Mouse (Mus musculus) Patski (cell line): Measurements from ENCODE around the gene Drd5. TPM values are rescaled to one million over a fixed set of nuclear protein-coding genes. Genes with fewer than 3 reads are reported as not detected.

ENCODE experiments used
- ATAC-seq: fragments of 100-300 bp; one replicate; pipeline ENCODE4 v1.8.0; 2021
- CTCF ChIA-PET: fragments of 350-600 bp; sonication (Branson Sonifier 250); formaldehyde crosslinking; loops from one replicate; lab custom pipeline; 2022; ENCODE audit warnings: inconsistent platforms; lab: Charles Lee
- POLR2A ChIA-PET: fragments of 350-600 bp; sonication (Branson Sonifier 250); formaldehyde crosslinking; loops from one replicate; lab custom pipeline; 2022; ENCODE audit warnings: antibody characterized with exemption, inconsistent platforms; lab: Charles Lee
- DNase-seq: peaks from one replicate; pipeline ENCODE4 v3.0.0-alpha.2; 2011; ENCODE audit warnings: low read depth, low spot score
- H3K27me3 ChIP-seq: fragments of 371-371 bp; one replicate; pipeline ENCODE4 v1.5.1; 2021
- CTCF ChIP-seq: fragments of 100-300 bp; IDR thresholded peaks from one replicate; pipeline ENCODE4 v1.5.1; 2021
- in situ Hi-C: fragments of 300-500 bp; cut with MboI; formaldehyde crosslinking; loops from 3 replicates; pipeline ENCODE4 v1.11.1; 2018; ENCODE audit warnings: low pct_unique_long_range_greater_than_20kb, mixed read lengths
- polyA plus RNA-seq: library from polyadenylated mRNA; unstranded; gene quantifications from one replicate; pipeline ENCODE4 v1.2.3, GENCODE M21; 2021

Drd5 gene
- polyA plus RNA-seq, 1 experiment from 2014 or later = not detected

DNA sequence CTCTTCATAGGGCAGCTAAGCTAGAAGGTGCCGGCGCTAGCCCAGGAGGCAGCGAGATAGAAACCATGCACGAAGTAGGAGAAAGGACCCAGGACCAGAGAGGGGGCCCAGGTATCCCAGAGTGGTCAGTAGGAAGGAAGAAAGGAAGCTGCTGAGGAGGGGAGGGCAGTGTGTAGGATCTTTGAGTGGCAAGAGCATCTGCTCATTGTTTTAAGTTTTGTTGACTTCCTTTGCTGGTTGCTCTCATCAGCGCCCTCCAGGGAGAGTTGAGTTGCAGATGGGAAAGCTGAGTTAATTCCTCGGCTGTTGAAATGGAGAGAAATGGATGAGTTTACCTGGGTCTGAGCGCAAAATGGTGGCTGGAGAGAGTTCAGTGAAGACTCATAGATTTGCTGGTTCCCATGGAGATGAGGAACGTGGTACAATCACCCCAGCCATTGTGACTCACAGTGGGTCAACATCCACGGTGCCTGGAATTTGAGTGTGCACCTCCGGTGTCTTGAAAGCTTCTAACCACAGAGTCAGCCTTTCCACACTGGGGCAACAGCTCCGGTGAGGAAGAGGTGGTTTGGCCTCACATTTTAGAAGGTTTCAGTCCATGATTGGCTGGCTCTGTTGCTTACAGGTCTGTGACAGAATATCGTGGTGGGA lies 17.3 kb upstream of the Drd5 start:
- TF ChIP-seq CTCF = no peak
- no peaks in the 10 kb centered on the region for H3K27me3 ChIP-seq
- CTCF ChIA-PET = interaction anchor here (1.6 kb wide), 1 partner anchor 164 kb away, joined by 3 read pairs; no protein-coding TSS in a partner anchor
- ATAC-seq (no peak), DNase-seq (no peak)
- in situ Hi-C loops = no loop called here
- POLR2A ChIA-PET = interaction anchor here (1.5 kb wide), 1 partner anchor 168 kb away, joined by 3 read pairs; no protein-coding TSS in a partner anchor

DNA sequence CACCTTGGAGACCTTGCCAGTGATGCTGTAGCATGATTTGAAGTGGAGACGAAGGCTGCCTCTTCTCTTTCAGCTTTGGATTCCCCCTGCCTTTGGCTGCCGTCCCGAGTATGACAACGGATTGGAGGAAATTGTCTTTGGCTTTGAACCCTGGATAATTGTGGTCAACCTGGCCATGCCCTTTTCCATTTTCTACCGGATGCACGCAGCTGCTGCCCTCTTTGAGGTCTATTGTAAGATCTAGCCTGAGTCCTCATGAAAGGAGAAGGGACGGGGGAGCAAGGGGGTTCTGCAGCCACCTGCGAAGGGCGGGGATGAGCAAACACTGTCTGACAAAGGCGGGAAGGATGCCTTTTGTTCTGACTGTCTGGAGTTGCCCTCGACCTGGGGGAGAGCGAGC lies 16.5 kb upstream of the Drd5 start:
- ChIA-PET CTCF (interaction anchor here (1.6 kb wide), 1 partner anchor 163 kb away, joined by 3 read pairs; no protein-coding TSS in a partner anchor), POLR2A (interaction anchor here (1.5 kb wide), 1 partner anchor 167 kb away, joined by 3 read pairs; no protein-coding TSS in a partner anchor)
- TF ChIP-seq CTCF = no peak
- ATAC-seq (no peak), DNase-seq (no peak)
- in situ Hi-C loops = no loop called here
- no peaks in the 10 kb centered on the region for H3K27me3 ChIP-seq

DNA sequence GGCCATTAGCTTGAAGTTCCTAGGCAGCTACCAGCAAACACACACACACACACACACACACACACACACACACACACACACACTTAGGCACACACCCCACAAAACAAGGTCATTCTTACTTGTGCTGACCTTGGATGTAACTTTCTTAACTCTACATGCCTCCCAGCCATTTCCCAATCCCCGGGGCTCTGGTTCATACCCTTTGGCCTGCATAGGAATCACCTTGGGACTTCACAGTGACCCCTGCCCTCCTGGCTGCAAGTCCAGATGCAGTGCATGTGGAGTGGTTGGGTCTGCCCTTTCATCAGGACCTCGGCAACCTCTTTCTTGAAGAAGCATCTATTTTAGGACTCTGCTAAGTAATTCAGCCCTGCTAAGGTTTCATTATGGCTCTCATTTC lies 13.9 kb upstream of the Drd5 start:
- DNase-seq (no peak), ATAC-seq (no peak)
- TF ChIP-seq CTCF = no peak
- ChIA-PET CTCF (interaction anchor here (0.9 to 4.5 kb wide), 2 partner anchors 12 to 211 kb away, joined by 3 to 19 read pairs; no protein-coding TSS in a partner anchor), POLR2A (no interaction called here)
- in situ Hi-C loops = loop anchor here (5.0 kb wide), 2 partner anchors 162 to 317 kb away; no protein-coding TSS in a partner anchor
- H3K27me3 ChIP-seq = no peaks in the 10 kb centered on the region

DNA sequence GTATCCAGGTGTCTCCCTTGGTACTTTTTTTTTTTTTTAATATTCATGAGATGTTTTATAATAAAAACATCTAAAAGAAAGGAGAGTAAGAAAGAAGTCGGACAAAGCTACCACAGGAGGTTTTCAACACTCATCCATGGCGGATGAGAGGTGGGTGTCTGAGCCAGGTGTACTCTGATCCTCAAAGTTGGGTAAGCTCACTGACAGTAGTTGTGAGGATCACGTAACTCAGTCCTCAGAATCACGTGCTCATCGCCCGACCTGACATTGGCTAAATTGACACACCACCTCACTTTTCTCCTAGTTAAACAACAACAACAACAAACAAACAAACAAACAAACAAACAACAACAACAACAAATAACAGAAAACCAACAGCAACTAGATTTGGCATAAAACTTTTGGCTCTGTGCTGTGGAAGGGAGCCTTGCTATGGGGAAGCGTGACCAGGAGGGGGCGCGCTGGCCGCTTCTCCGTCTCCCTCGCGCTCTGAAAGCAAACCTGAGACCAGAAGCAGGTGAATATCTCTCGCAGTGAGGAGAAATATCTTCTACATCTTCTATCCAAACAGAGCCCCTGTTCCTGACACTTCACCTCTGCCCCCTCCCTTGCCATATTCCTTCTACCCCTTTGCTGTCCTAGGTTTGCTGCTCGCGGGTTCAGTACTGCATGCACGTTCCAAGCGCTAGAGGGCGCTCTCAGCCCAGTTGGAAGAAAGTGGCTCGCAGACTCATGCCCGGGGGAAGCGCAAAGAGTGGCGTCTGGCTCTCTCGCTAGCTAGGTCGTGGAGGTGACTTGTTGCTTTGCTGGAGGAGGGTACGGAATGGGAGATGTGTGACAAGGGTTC lies 11.7 kb upstream of the Drd5 start:
- CTCF ChIA-PET = interaction anchor here (0.6 to 4.5 kb wide), 25 partner anchors 9 to 325 kb away, joined by 3 to 27 read pairs (median 3); partner anchors contain the start of gene Tmem128
- in situ Hi-C loops = loop anchor here (5.0 kb wide), 2 partner anchors 160 to 315 kb away; no protein-coding TSS in a partner anchor
- POLR2A ChIA-PET = no interaction called here
- DNase-seq (peak; percentile 60), ATAC-seq (peak; percentile 83)
- peak; percentile 99 for TF ChIP-seq CTCF
- peaks cover 5% of the 10 kb centered on the region for H3K27me3 ChIP-seq

DNA sequence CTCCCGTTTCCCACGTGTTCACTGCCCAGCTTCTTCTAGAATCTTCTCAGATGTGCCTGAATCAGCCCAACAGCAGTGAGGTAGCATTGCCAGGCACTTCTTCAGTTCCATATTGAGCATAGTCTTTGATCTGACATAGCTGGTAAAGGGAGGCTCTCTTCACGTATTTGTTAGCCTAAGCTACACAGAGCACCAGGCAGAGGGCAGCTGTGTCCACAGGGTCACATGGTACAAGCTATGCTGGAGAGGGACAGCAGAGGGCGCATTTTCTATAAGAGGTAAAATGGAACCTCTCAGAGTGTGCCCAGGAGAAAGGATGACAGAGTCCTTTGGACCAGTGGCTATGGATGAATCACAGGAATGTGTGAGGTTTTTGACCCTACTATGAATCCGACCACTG lies 10.3 kb upstream of the Drd5 start:
- ChIA-PET POLR2A (no interaction called here), CTCF (interaction anchor here (0.7 to 4.5 kb wide), 18 partner anchors 17 to 324 kb away, joined by 3 to 27 read pairs (median 4); partner anchors contain the start of gene Tmem128)
- DNase-seq (no peak), ATAC-seq (peak; percentile 49)
- H3K27me3 ChIP-seq = peaks cover 5% of the 10 kb centered on the region
- peak; percentile 64 for TF ChIP-seq CTCF
- in situ Hi-C loops = loop anchor here (5.0 kb wide), 2 partner anchors 158 to 313 kb away; no protein-coding TSS in a partner anchor

DNA sequence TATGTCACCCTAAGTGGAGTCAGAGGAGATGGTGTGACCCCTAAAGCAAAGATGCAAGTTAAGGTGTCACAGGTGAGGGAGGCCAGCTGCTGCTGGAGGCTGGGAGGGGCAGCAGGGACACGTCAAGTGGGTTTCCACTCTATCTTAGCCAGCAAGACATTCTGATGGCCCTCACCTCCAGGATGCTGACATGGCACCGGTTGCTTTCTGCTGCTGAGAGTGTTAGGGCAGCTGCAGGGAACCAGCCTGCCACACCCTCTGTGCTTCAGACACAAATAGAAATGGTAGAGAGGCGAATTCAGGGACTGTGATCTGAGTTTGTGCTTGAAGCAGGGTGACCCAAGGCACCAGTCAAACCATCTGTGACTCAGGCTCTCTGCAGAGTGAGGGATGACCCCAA lies 9.4 kb upstream of the Drd5 start:
- ChIA-PET CTCF (interaction anchor here (1.3 to 4.5 kb wide), 4 partner anchors 161 to 275 kb away, joined by 5 to 27 read pairs (median 14); no protein-coding TSS in a partner anchor), POLR2A (no interaction called here)
- TF ChIP-seq CTCF = no peak
- peaks cover 5% of the 10 kb centered on the region for H3K27me3 ChIP-seq
- no peak for DNase-seq
- ATAC-seq = no peak
- in situ Hi-C loops = loop anchor here (5.0 kb wide), 2 partner anchors 158 to 313 kb away; no protein-coding TSS in a partner anchor

DNA sequence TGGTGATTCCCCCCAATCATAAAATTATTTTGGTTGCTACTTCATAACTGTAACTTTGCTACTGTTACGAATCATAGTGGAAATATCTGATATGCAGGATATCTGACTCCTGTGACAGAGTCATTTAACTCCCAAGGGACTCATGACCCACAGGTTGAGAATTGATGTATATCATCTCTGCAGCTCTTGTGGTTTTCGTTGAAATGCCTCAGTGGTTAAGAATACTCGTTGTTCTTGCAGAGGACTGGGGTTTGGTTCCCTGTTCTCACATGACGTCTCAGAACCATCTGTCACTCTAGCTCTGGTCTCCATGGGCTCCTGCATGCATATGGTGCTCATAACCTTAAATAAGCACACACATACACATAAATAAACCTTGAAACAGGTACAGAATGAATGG lies 14.2 kb downstream of the Drd5 start:
- no peak for ATAC-seq
- POLR2A ChIA-PET = no interaction called here
- TF ChIP-seq CTCF = no peak
- in situ Hi-C loops = no loop called here
- CTCF ChIA-PET = interaction anchor here (1.1 to 1.7 kb wide), 5 partner anchors 15 to 182 kb away, joined by 3 to 4 read pairs (median 3); no protein-coding TSS in a partner anchor
- H3K27me3 ChIP-seq = peaks cover 3% of the 10 kb centered on the region
- DNase-seq = no peak

DNA sequence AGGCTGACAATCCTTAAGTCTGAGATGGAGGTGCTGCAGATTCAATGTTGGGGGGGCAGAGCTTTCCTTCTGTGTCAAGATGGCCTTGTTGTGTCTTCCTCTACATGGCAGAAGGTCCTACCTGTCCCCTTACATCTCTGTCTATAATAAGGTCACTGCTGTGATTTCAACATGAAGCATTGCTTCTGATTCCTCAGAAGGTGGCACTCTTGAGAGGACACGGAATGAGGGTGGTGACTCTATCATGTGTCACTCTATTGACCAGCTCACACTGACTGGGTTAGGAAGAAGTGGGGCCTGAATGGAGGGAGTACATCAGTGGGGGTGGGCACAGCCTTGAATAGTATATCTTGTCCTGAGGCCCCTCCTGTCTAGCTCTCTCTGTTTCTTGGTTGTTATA lies 15.4 kb downstream of the Drd5 start:
- peak; percentile 44 for TF ChIP-seq CTCF
- peaks cover 8% of the 10 kb centered on the region for H3K27me3 ChIP-seq
- in situ Hi-C loops = no loop called here
- DNase-seq (no peak), ATAC-seq (no peak)
- ChIA-PET CTCF (interaction anchor here (0.8 to 2.1 kb wide), 6 partner anchors 26 to 181 kb away, joined by 3 to 11 read pairs (median 3); no protein-coding TSS in a partner anchor), POLR2A (interaction anchor here (0.7 kb wide), 1 partner anchor 16 kb away, joined by 3 read pairs; no protein-coding TSS in a partner anchor)

DNA sequence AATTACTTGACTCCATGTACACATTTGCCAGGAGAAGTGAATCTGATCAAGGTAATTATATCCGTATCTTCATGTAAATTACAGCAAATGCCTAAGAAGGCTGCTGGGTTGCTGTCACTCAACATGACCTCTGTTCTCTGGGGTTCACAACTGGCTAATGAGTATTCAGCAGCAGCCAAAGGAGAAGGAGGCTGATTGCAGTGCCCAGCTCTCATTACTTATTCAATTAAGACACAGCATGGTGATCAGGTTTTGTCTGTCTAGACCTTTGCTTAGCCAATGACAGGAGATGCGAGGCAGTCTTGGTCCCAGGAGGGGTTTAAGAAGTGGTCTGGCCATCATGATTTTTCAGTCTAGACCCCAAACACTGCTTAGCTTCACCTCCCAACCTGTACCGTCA lies 23.9 kb downstream of the Drd5 start:
- ChIA-PET POLR2A (no interaction called here), CTCF (no interaction called here)
- no peak for ATAC-seq
- no peak for TF ChIP-seq CTCF
- in situ Hi-C loops = no loop called here
- peaks cover 23% of the 10 kb centered on the region for H3K27me3 ChIP-seq
- no peak for DNase-seq
